Mouse (Mus musculus) CH12.LX (cell line): ENCODE data around the gene Trim56. TPM values are rescaled to one million over a fixed set of nuclear protein-coding genes. Genes with fewer than 3 reads are reported as not detected.

ENCODE experiments used
- DNase-seq: peaks from one replicate; pipeline ENCODE4 v3.0.0-alpha.2; 2013; ENCODE audit errors: extremely low read depth
- H3K27ac ChIP-seq: 2 replicates; pipeline ENCODE4 v1.5.1; 2012; ENCODE audit warnings: low read depth, mild to moderate bottlenecking, control low read depth, moderate library complexity; ENCODE audit not compliant: insufficient read depth
- H3K27me3 ChIP-seq: replicated peaks from 2 replicates; pipeline ENCODE3; 2012; ENCODE audit warnings: inconsistent platforms
- H3K36me3 ChIP-seq, 2 experiments: replicated peaks in 1 of 2; 2 replicates each; pipeline versions ENCODE3 to v1.6.1; 2012; ENCODE audit warnings: inconsistent platforms in 1 of 2, low read length in 1 of 2, mild to moderate bottlenecking in 1 of 2, mixed read lengths in 1 of 2, moderate library complexity in 1 of 2; ENCODE audit not compliant: control insufficient read depth in 1 of 2, insufficient read depth in 1 of 2
- H3K4me1 ChIP-seq, 2 experiments: 2 replicates each; pipeline ENCODE4 v1.6.1; 2012; ENCODE audit warnings: inconsistent platforms in 1 of 2, moderate library complexity in 1 of 2; ENCODE audit not compliant: insufficient read depth in 2 of 2, control insufficient read depth in 1 of 2
- H3K4me2 ChIP-seq: 2 replicates; pipeline ENCODE4 v1.6.1; 2012; ENCODE audit warnings: low read depth, mild to moderate bottlenecking, control low read depth; ENCODE audit not compliant: poor library complexity, insufficient read depth, severe bottlenecking
- H3K4me3 ChIP-seq, 3 experiments: fragments of 150-350 bp in 1 of 3; sonication (generic) in 1 of 3; replicated peaks in 1 of 3; 2 replicates each; pipeline versions ENCODE3 to v1.5.1; 2011 to 2012; ENCODE audit warnings: low read depth in 2 of 3, low read length in 2 of 3, mild to moderate bottlenecking in 2 of 3, moderate library complexity in 2 of 3, control low read depth in 1 of 3, improper control_type of control experiment in 1 of 3, inconsistent platforms in 1 of 3, mixed read lengths in 1 of 3; ENCODE audit not compliant: poor library complexity in 1 of 3
- H3K79me2 ChIP-seq: replicated peaks from 2 replicates; pipeline ENCODE4 v1.6.1; 2012; ENCODE audit warnings: mild to moderate bottlenecking, moderate library complexity; ENCODE audit not compliant: control insufficient read depth, poor library complexity, insufficient read depth, severe bottlenecking; ENCODE audit errors: extremely low read depth
- H3K9ac ChIP-seq: 2 replicates; pipeline ENCODE4 v1.6.1; 2012; ENCODE audit warnings: low read depth, mild to moderate bottlenecking, control low read depth, moderate library complexity; ENCODE audit not compliant: insufficient read depth
- H3K9me3 ChIP-seq: replicated peaks from 2 replicates; pipeline ENCODE3; 2012; ENCODE audit warnings: low read length, inconsistent platforms, mixed read lengths
- BHLHE40 ChIP-seq: IDR thresholded peaks from 2 replicates; pipeline ENCODE4 v1.6.1; 2011; ENCODE audit warnings: mild to moderate bottlenecking, low read depth, low read length, improper control_type of control experiment
- CHD2 ChIP-seq: IDR thresholded peaks from 2 replicates; pipeline ENCODE4 v1.6.1; 2011; ENCODE audit warnings: low read length, improper control_type of control experiment
- ETS1 ChIP-seq: conservative IDR thresholded peaks from 2 replicates; pipeline ENCODE4 v1.6.1; 2012; ENCODE audit warnings: low read depth, mild to moderate bottlenecking, inconsistent platforms, low read length, improper control_type of control experiment, moderate library complexity
- GABPA ChIP-seq: IDR thresholded peaks from 2 replicates; pipeline ENCODE4 v1.6.1; 2012; ENCODE audit warnings: low read depth, low read length, improper control_type of control experiment, inconsistent platforms; ENCODE audit not compliant: insufficient replicate concordance
- HCFC1 ChIP-seq: IDR thresholded peaks from 2 replicates; pipeline ENCODE4 v1.6.1; 2012; ENCODE audit warnings: low read depth, mild to moderate bottlenecking, inconsistent platforms, low read length, improper control_type of control experiment
- IRF4 ChIP-seq: IDR thresholded peaks from 2 replicates; pipeline ENCODE4 v1.6.1; 2014; ENCODE audit warnings: low read depth, mild to moderate bottlenecking, inconsistent platforms, low read length, improper control_type of control experiment
- KAT2A ChIP-seq: IDR thresholded peaks from 2 replicates; pipeline ENCODE4 v1.6.1; 2012; ENCODE audit warnings: low read length, improper control_type of control experiment, inconsistent platforms; ENCODE audit not compliant: insufficient replicate concordance
- MAX ChIP-seq: IDR thresholded peaks from 2 replicates; pipeline ENCODE4 v1.6.1; 2011; ENCODE audit warnings: low read length, improper control_type of control experiment
- MAZ ChIP-seq: IDR thresholded peaks from 2 replicates; pipeline ENCODE4 v1.6.1; 2012; ENCODE audit warnings: low read depth, mild to moderate bottlenecking, inconsistent platforms, low read length, improper control_type of control experiment, moderate library complexity
- MYC ChIP-seq: IDR thresholded peaks from 2 replicates; pipeline ENCODE4 v1.6.1; 2011; ENCODE audit warnings: low read depth, mild to moderate bottlenecking, improper control_type of control experiment, low read length
- NELFE ChIP-seq: IDR thresholded peaks from 2 replicates; pipeline ENCODE4 v1.6.1; 2011; ENCODE audit warnings: low read depth, low read length, improper control_type of control experiment
- NRF1 ChIP-seq: IDR thresholded peaks from 2 replicates; pipeline ENCODE4 v1.6.1; 2014; ENCODE audit warnings: low read depth, mild to moderate bottlenecking, inconsistent platforms, low read length, improper control_type of control experiment, moderate library complexity
- PAX5 ChIP-seq: IDR thresholded peaks from 2 replicates; pipeline ENCODE4 v1.6.1; 2012; ENCODE audit warnings: low read length, inconsistent platforms, mixed read lengths
- POLR2A ChIP-seq: IDR thresholded peaks from 2 replicates; pipeline ENCODE4 v1.6.1; 2011; ENCODE audit warnings: low read depth, mild to moderate bottlenecking, improper control_type of control experiment, low read length
- POLR2AphosphoS2 ChIP-seq: IDR thresholded peaks from 2 replicates; pipeline ENCODE4 v1.6.1; 2011; ENCODE audit warnings: low read depth, low read length, improper control_type of control experiment
- RCOR1 ChIP-seq: conservative IDR thresholded peaks from 2 replicates; pipeline ENCODE4 v1.6.1; 2012; ENCODE audit warnings: low read depth, mild to moderate bottlenecking, inconsistent platforms, low read length, improper control_type of control experiment
- SIN3A ChIP-seq: IDR thresholded peaks from 2 replicates; pipeline ENCODE4 v1.6.1; 2012; ENCODE audit warnings: low read length, improper control_type of control experiment, inconsistent platforms
- SMC3 ChIP-seq: IDR thresholded peaks from 2 replicates; pipeline ENCODE4 v1.6.1; 2011; ENCODE audit warnings: low read depth, low read length, improper control_type of control experiment
- TBP ChIP-seq: conservative IDR thresholded peaks from 2 replicates; pipeline ENCODE4 v1.6.1; 2011; ENCODE audit warnings: low read depth, low read length, improper control_type of control experiment
- TCF12 ChIP-seq: IDR thresholded peaks from 2 replicates; pipeline ENCODE4 v1.6.1; 2014; ENCODE audit warnings: low read depth, mild to moderate bottlenecking, inconsistent platforms, low read length, improper control_type of control experiment
- UBTF ChIP-seq: IDR thresholded peaks from 2 replicates; pipeline ENCODE4 v1.6.1; 2012; ENCODE audit warnings: low read depth, mild to moderate bottlenecking, inconsistent platforms, low read length, improper control_type of control experiment, moderate library complexity
- ZKSCAN1 ChIP-seq: IDR thresholded peaks from 2 replicates; pipeline ENCODE4 v1.6.1; 2012; ENCODE audit warnings: low read depth, inconsistent platforms, low read length, improper control_type of control experiment, borderline replicate concordance
- dilution Hi-C: fragments of 300-500 bp; cut with MboI; formaldehyde crosslinking; loops from 2 replicates; pipeline ENCODE4 v1.14.3; 2020; ENCODE audit warnings: low sequenced_read_pairs; ENCODE audit not compliant: extremely low pct_unique_long_range_greater_than_20kb, extremely low pct_ligation_motif_present
- in situ Hi-C: fragments of 300-500 bp; cut with MboI; formaldehyde crosslinking; loops from 3 replicates; pipeline ENCODE4 v1.14.3; 2019; ENCODE audit warnings: low sequenced_read_pairs, low pct_ligation_motif_present, low pct_unique_long_range_greater_than_20kb, mixed read lengths
- polyA plus RNA-seq: library from polyadenylated mRNA; unstranded; fragments of >175 nt; gene quantifications from 2 replicates; pipeline ENCODE4 v1.2.1, GENCODE M21; 2012; ENCODE audit warnings: low read depth; ENCODE audit not compliant: insufficient read length
- total RNA-seq, 2 experiments: library from RNA; depleted of rRNA; stranded (reverse); fragments of 300-350 nt in 1 of 2; fragments of >200 nt in 1 of 2; gene quantifications; 2 replicates each; pipeline ENCODE4 v1.2.3; 2012 to 2014

The Trim56 gene
- total and polyA plus RNA-seq, 3 experiments: 7.6 to 12.9 (median 11.2) TPM

GRCm38 (mm10) chr5:137072079-137072960 lies 43.7 kb downstream of the Trim56 start, which contains the start of gene Serpine1:
TSS of gene Serpine1 (minus strand) at chr5:137072268.
- Histone ChIP-seq H3K9ac (no peak within 1 kb of the TSS), H3K79me2 (no peaks in the 10 kb centered on the region), H3K4me1 (peaks cover 11 to 45% of the 10 kb centered on the region in 2 experiments), H3K4me2 (peak within 1 kb of the TSS; percentile 54), H3K9me3 (peaks cover 2% of the 10 kb centered on the region), H3K36me3 (no peaks in the 10 kb centered on the region), H3K27me3 (peaks cover 13% of the 10 kb centered on the region), H3K27ac (no peak within 1 kb of the TSS), H3K4me3 (no peak within 1 kb of the TSS)
- no peak for TF ChIP-seq RCOR1
- peak; percentile 26; the same call in 1 of the 2 replicates for TF ChIP-seq IRF4
- no peak for TF ChIP-seq SIN3A
- TF ChIP-seq BHLHE40: no peak
- TF ChIP-seq NRF1: no peak
- no peak for TF ChIP-seq GABPA
- peak; percentile 57 for TF ChIP-seq NELFE
- TF ChIP-seq CHD2: no peak
- no peak for TF ChIP-seq KAT2A
- no peak for TF ChIP-seq MAX
- no peak for TF ChIP-seq MAZ
- TF ChIP-seq POLR2AphosphoS2: no peak
- no peak for TF ChIP-seq MYC
- no peak for TF ChIP-seq PAX5
- TF ChIP-seq ZKSCAN1: no peak
- TF ChIP-seq TBP: peak; percentile 69
- TF ChIP-seq UBTF: no peak
- TF ChIP-seq POLR2A: peak; percentile 79
- TF ChIP-seq HCFC1: no peak
- no peak for TF ChIP-seq SMC3
- peak; percentile 20; the same call in 1 of the 2 replicates for TF ChIP-seq ETS1
- peak; percentile 28; the same call in 1 of the 2 replicates for TF ChIP-seq TCF12
- DNase-seq: peak; percentile 66
- dilution Hi-C loops: no loop called here
- in situ Hi-C loops: no loop called here
